Mouse (Mus musculus) cerebellum, adult 2 months (tissue): ENCODE measurements around the gene Tuba1a.

Experiments used
- CTCF ChIP-seq: fragments of 200-500 bp; IDR thresholded peaks from 2 replicates; pipeline ENCODE4 v1.5.1; 2011; ENCODE audit warnings: low read depth, mild to moderate bottlenecking, control low read depth, low read length, moderate library complexity, borderline replicate concordance; ENCODE audit not compliant: insufficient read depth
- POLR2A ChIP-seq: fragments of 200-500 bp; IDR thresholded peaks from 2 replicates; pipeline ENCODE4 v1.6.1; 2011; ENCODE audit warnings: low read length, control low read depth, borderline replicate concordance; ENCODE audit not compliant: insufficient read depth

DNA sequence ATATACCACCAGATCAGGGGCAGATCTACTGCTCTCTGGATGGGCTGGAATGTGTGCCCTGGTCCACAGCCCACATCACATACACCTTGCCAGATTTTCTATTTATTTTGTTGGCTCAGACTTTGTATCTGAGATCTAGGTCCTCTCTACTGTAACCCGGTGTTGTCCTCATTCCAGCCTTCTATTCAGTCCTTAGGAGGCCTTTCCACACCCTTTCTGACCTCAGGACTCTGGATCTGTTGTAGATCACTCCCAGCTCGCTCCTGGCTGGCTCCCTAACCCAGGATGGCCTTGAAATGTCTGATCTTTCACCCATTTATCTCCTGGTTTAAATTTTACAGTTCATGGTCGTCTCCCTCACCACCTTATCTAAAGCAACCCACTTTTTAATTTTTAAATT is 28.8 kb downstream of the Tuba1a start:
- no peak for TF ChIP-seq CTCF
- TF ChIP-seq POLR2A = no peak
